Mouse (Mus musculus) forebrain, embryonic 14.5 days (tissue): Measurements from ENCODE around the gene Rxylt1. TPM values are rescaled to one million over a fixed set of nuclear protein-coding genes. Genes with fewer than 3 reads are reported as not detected.
A peak's percentile ranks its signal among the peaks of the same experiment; 100 is the strongest.

Experiments used
- ATAC-seq: fragments of 200-750 bp; cut with Nextera tagmentation; 2 replicates; pipeline ENCODE4 v1.8.0; 2017; ENCODE audit warnings: mild to moderate bottlenecking, moderate library complexity
- DNase-seq: peaks from one replicate; pipeline ENCODE4 v3.0.0-alpha.2; 2015; ENCODE audit warnings: low spot score
- H3K27ac ChIP-seq: fragments of 300-500 bp; sonication (generic); 2 replicates; pipeline ENCODE4 v1.5.1; 2014; ENCODE audit warnings: low read depth, mild to moderate bottlenecking, control low read depth, low read length, moderate library complexity
- H3K27me3 ChIP-seq: fragments of 300-500 bp; sonication (generic); replicated peaks from 2 replicates; pipeline ENCODE4 v1.6.1; 2014; ENCODE audit warnings: low read length, control low read depth, mixed read lengths; ENCODE audit not compliant: control insufficient read depth, insufficient read depth
- H3K36me3 ChIP-seq: fragments of 300-500 bp; sonication (generic); 2 replicates; pipeline ENCODE4 v1.6.1; 2014; ENCODE audit warnings: low read length, control low read depth; ENCODE audit not compliant: control insufficient read depth, insufficient read depth
- H3K4me1 ChIP-seq: fragments of 300-500 bp; sonication (generic); 2 replicates; pipeline ENCODE4 v1.6.1; 2014; ENCODE audit warnings: antibody characterized with exemption, low read length, control low read depth; ENCODE audit not compliant: control insufficient read depth, insufficient read depth
- H3K4me2 ChIP-seq: fragments of 300-500 bp; sonication (generic); 2 replicates; pipeline ENCODE4 v1.6.1; 2014; ENCODE audit warnings: mild to moderate bottlenecking, control low read depth, low read length
- H3K4me3 ChIP-seq: fragments of 300-500 bp; sonication (generic); 2 replicates; pipeline ENCODE4 v1.5.1; 2014; ENCODE audit warnings: low read depth, low read length, control low read depth
- H3K9ac ChIP-seq: fragments of 300-500 bp; sonication (generic); 2 replicates; pipeline ENCODE4 v1.6.1; 2014; ENCODE audit warnings: mild to moderate bottlenecking, low read length, control low read depth, moderate library complexity
- H3K9me3 ChIP-seq: fragments of 300-500 bp; sonication (generic); replicated peaks from 2 replicates; pipeline ENCODE4 v1.6.1; 2016; ENCODE audit warnings: low read length, control low read depth, mixed read lengths; ENCODE audit not compliant: control insufficient read depth
- WGBS: fragments of 180-500 bp; shearing (Covaris S2); extraction: QIAGEN DNeasy Blood & Tissue Kit; methylation state at CpG from one replicate; pipeline ENCODE4 v1.1.7; 2014; 5-methylcytosine and 5-hydroxymethylcytosine counted together
- polyA plus RNA-seq: library from polyadenylated mRNA; unstranded; fragments of >200 nt; fragmentation: Nextera tagmentation; extraction: Ambion mirVana; gene quantifications from 2 replicates; pipeline ENCODE4 v1.2.1, GENCODE M21; 2014

Rxylt1 gene
- polyA plus RNA-seq, 1 experiment from 2014 or later = 34.6 TPM

DNA sequence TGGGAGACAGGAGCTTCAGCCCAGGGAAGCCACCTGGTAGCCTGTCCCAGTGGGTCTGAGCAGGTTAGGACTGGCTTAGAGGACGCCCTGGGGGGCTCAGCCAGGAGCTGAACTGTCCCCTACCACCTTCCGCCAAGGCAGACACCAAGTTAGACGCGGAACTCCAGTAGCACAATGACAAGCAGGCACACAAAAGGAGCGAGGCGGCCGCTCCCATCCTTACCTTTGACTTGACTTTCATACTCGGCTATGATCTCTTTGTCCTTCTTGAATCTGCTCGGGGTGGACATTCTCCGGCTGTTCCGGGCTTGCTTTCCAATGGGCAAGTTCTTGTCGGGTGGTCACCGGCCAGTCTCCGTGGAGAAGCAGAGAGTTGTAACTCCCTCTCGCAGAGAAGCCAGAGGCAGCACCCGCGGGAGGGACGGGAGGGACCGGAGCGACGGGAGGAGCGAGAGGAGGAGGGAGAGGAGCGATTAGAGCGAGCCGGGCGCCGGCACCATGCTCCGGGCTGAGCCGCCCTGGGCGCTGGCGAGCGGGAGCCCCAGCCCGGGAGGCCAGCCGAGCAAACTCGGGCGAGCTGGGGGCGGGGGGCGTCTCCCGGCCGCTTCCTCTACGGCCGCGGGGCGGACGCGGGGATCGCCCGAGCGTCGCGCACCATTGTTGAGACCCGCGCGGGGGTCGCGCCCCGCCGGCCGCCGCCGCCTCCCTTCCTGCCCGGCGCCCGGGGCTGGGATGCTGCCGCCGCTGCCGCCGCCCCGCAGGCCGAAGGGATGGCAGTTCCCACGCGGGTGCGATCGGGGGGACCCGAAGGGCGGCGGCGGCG is 50.1 kb downstream of the Rxylt1 start, which contains the start of gene Srgap1:
TSS of gene Srgap1 (minus strand) at position 412 of the 823 bp plus-strand sequence.
- no peaks in the 10 kb centered on the region for H3K36me3 ChIP-seq
- H3K4me3 ChIP-seq = peak within 1 kb of the TSS; percentile 80
- peak within 1 kb of the TSS; percentile 91 for H3K27ac ChIP-seq
- H3K9ac ChIP-seq = peak within 1 kb of the TSS; percentile 92
- peaks cover 7% of the 10 kb centered on the region; the same call in 1 of the 2 replicates for H3K4me1 ChIP-seq
- no peaks in the 10 kb centered on the region for H3K27me3 ChIP-seq
- under 1% methylated on average over 38 of the region's 79 CpGs for WGBS
- no peaks in the 10 kb centered on the region for H3K9me3 ChIP-seq
- H3K4me2 ChIP-seq = peak within 1 kb of the TSS; percentile 75
- DNase-seq (peak; percentile 75), ATAC-seq (peak; percentile 87)

DNA sequence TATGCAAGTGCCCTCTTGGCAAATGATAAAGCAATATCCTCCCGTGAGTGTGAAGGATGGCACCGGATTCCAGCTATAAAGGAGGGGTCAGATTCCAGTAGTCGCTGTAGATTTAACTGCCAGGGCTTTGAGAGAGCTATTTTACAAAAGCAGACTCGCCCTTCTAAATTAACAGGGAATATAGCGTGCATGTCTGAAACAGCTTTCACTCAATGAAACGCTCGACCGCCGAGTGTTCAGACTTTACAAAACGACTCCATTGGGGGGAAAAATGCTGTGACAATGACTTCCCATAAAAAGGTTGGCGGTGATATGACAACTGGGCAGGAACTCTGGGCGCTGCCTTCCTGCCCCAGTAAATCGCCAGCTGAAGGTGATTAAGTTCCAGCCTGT is 50.7 kb downstream of the Rxylt1 start:
- Histone ChIP-seq H3K9me3 (no peaks in the 10 kb centered on the region), H3K4me3 (peak overlapping the region; percentile 80), H3K27me3 (no peaks in the 10 kb centered on the region), H3K4me2 (peak overlapping the region; percentile 75), H3K9ac (peak overlapping the region; percentile 92), H3K36me3 (no peaks in the 10 kb centered on the region), H3K27ac (peak overlapping the region; percentile 91), H3K4me1 (peaks cover 7% of the 10 kb centered on the region; the same call in 1 of the 2 replicates)
- DNase-seq (peak; percentile 52), ATAC-seq (no peak)
- under 1% methylated on average over 13 of the region's 13 CpGs for WGBS

DNA sequence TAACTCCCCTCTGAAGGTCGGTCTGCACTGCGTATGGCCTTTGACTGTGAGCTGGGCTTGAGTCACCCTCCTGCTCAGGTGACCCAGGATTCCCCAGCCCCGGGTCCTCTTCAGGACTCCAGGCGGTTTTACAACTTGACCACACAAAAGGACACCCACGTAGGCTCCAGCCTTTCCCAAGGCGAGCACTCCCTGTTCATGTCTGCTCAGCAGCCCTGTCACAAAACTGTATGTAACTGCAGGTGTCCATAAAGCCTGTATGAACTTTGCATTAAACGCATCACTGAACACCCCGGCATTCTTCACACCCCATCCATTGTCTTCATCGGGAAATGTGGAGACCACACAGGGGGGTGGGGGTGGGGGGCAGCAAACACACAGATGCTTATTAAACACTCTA is 51.2 kb downstream of the Rxylt1 start:
- peak overlapping the region; percentile 75 for H3K4me2 ChIP-seq
- 6% methylated on average over 9 of the region's 9 CpGs for WGBS
- peak overlapping the region; percentile 80 for H3K4me3 ChIP-seq
- H3K27me3 ChIP-seq = no peaks in the 10 kb centered on the region
- no peak for ATAC-seq
- peak; percentile 36 for DNase-seq
- H3K36me3 ChIP-seq = no peaks in the 10 kb centered on the region
- H3K9me3 ChIP-seq = no peaks in the 10 kb centered on the region
- H3K27ac ChIP-seq = no peak overlapping the region
- H3K4me1 ChIP-seq = peaks cover 7% of the 10 kb centered on the region; the same call in 1 of the 2 replicates
- peak overlapping the region; percentile 92 for H3K9ac ChIP-seq

DNA sequence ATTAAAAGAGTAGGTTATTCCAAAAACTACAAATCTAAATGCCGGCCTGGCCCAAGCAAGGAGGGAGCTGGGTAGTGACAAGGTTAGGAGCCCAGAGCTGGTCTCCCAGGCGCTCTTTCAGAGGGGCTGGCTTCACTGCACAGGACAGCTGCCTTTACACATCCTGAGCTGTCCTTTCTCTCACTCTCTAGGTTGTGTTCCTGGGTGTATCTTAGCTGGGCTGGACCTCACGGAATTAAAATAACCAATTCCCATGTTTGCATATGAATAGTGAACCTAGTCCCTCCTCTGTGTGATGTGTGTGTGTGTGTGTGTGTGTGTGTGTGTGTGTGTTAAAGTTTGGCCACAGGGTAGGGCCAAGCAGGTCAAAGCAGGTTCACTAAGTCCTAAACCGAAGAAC is 52.2 kb downstream of the Rxylt1 start:
- peak overlapping the region; percentile 10; the same call in 1 of the 2 replicates for H3K9ac ChIP-seq
- H3K4me2 ChIP-seq = peak overlapping the region; percentile 75
- H3K27me3 ChIP-seq = no peaks in the 10 kb centered on the region
- DNase-seq (no peak), ATAC-seq (no peak)
- 71% methylated on average over 4 of the region's 4 CpGs for WGBS
- H3K4me1 ChIP-seq = peaks cover 7% of the 10 kb centered on the region; the same call in 1 of the 2 replicates
- no peak overlapping the region for H3K27ac ChIP-seq
- peak overlapping the region; percentile 80 for H3K4me3 ChIP-seq
- H3K9me3 ChIP-seq = 0 out of 2 replicates have a peak, but pooled peaks cover 3% of the 10 kb centered on the region
- no peaks in the 10 kb centered on the region for H3K36me3 ChIP-seq

DNA sequence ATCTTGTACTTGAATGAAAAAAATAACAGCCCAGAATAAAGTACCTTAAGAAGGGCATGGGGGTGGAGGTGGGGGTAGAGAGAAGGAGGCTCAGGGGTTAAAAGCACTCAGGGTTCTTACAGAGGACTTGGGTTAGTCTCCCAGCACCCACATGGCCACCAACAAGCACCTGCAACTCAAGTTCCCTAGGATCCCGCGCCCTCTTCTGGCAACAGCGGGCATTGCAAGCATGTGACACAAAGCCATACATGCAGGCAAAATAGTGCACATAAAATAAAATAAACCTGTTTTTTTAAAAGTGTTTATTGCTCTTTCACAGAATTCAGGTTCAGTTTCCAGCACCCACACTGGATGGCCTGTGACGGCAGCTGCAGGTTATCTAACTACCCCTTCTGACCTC is 56.8 kb downstream of the Rxylt1 start:
- H3K27ac ChIP-seq = no peak overlapping the region
- H3K4me1 ChIP-seq = 0 out of 2 replicates have a peak, but pooled peaks cover 2% of the 10 kb centered on the region
- WGBS = 42% methylated on average over 4 of the region's 4 CpGs
- 0 out of 2 replicates have a peak, but pooled peaks cover 3% of the 10 kb centered on the region for H3K36me3 ChIP-seq
- ATAC-seq (no peak), DNase-seq (no peak)
- no peak overlapping the region for H3K4me3 ChIP-seq
- no peaks in the 10 kb centered on the region for H3K27me3 ChIP-seq
- H3K9me3 ChIP-seq = 0 out of 2 replicates have a peak, but pooled peaks cover 3% of the 10 kb centered on the region
- no peak overlapping the region for H3K4me2 ChIP-seq
- no peak overlapping the region for H3K9ac ChIP-seq

DNA sequence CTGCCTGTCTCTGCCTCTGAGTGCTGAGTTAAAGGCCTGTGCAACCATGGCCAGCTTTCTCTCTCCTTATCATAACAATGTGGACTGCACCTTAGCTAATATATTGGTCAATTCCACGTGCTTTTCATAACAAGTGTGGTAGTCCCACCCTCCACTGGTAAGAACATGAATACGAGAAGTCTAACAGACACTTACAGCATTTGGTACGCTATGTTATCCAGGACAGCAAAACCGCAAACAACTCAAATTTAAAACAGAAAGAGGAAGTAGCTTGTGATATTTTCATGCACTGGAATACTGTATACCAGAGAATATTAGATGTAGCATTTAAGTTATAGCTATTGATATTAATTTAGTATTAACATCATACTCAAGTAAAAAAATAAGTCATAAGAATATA is 57.6 kb downstream of the Rxylt1 start:
- Histone ChIP-seq H3K27me3 (no peaks in the 10 kb centered on the region), H3K4me1 (no peaks in the 10 kb centered on the region), H3K36me3 (0 out of 2 replicates have a peak, but pooled peaks cover 3% of the 10 kb centered on the region), H3K9ac (no peak overlapping the region), H3K4me3 (no peak overlapping the region), H3K9me3 (0 out of 2 replicates have a peak, but pooled peaks cover 3% of the 10 kb centered on the region), H3K27ac (no peak overlapping the region), H3K4me2 (no peak overlapping the region)
- WGBS = 91% methylated on average over 4 of the region's 4 CpGs
- DNase-seq (no peak), ATAC-seq (no peak)

DNA sequence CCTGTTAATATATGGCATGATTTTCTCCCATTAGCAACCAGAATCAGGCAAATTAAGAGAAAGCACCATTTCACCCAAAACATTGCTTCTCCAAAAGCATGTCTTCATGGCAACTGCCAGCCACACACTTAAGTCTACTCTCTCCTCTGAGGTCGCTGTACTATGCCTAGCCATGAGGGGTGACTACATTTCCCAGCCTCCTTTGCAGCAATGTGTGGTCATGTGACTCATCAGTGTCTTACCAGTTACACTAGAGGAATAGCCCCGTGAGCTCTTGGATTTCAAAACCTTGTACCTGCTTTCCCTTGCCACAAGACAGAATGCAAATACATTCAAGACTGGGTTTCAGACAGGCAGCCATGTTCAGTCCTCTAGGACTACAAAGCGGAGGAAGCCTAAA is 58.6 kb downstream of the Rxylt1 start:
- WGBS = 59% methylated on average over 3 of the region's 3 CpGs
- ATAC-seq (peak; percentile 70), DNase-seq (no peak)
- Histone ChIP-seq H3K27me3 (no peaks in the 10 kb centered on the region), H3K9me3 (0 out of 2 replicates have a peak, but pooled peaks cover 3% of the 10 kb centered on the region), H3K36me3 (0 out of 2 replicates have a peak, but pooled peaks cover 3% of the 10 kb centered on the region), H3K27ac (no peak overlapping the region), H3K9ac (no peak overlapping the region), H3K4me3 (no peak overlapping the region), H3K4me2 (no peak overlapping the region), H3K4me1 (no peaks in the 10 kb centered on the region)

DNA sequence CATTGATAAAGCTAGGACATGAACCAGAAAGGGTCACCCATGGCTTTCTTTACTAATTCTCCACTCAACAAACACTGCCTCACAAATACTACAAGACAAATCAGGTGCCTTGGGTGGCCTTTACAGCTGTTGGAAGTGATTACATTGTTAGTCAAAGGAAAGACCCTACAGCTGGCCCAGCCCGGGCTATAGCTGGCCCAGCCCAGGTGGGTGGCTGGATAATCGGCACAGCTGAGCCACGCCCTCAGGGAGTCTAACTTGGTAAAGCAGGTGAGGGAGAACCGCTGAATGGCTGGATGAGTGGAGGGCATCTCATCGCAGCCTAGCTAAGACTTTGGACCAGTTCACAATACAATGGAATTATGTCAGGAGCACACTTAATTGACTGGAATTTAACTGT is 63.9 kb downstream of the Rxylt1 start:
- H3K36me3 ChIP-seq = 0 out of 2 replicates have a peak, but pooled peaks cover 3% of the 10 kb centered on the region
- no peaks in the 10 kb centered on the region for H3K9me3 ChIP-seq
- H3K4me3 ChIP-seq = no peak overlapping the region
- H3K4me1 ChIP-seq = no peaks in the 10 kb centered on the region
- H3K4me2 ChIP-seq = no peak overlapping the region
- H3K9ac ChIP-seq = no peak overlapping the region
- H3K27me3 ChIP-seq = no peaks in the 10 kb centered on the region
- no peak overlapping the region for H3K27ac ChIP-seq
- no peak for ATAC-seq
- 84% methylated on average over 5 of the region's 5 CpGs for WGBS
- no peak for DNase-seq

DNA sequence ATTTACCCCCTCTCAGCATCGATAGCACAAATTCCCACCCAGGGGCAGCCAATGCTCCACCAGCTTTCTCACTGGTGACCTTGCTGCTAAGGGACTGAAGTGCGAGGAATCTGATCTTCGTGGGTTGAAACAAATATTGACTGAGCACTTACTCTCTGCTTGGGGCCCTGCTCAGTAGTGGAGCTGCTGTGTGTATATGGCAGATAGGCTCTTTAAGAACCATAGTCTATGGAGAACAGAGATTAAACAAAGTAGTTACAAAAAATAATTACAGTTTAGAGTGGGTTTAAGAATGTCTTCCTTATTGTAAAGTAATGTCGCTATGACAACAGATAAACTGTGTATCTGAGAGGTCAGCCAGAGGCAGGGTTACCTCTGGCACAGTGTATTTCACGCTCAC is 66.8 kb downstream of the Rxylt1 start:
- WGBS = 85% methylated on average over 5 of the region's 5 CpGs
- no peak for ATAC-seq

More for the DNA sequence above, 66.8 kb downstream of the Rxylt1 start:
- Histone ChIP-seq H3K27me3 (no peaks in the 10 kb centered on the region), H3K36me3 (no peaks in the 10 kb centered on the region), H3K9ac (no peak overlapping the region), H3K4me1 (no peaks in the 10 kb centered on the region), H3K4me3 (no peak overlapping the region), H3K9me3 (no peaks in the 10 kb centered on the region), H3K4me2 (no peak overlapping the region), H3K27ac (no peak overlapping the region)
- DNase-seq = no peak
